Mouse (Mus musculus): ENCODE measurements around the gene Zfp329. TPM values are rescaled to one million over a fixed set of nuclear protein-coding genes. Genes with fewer than 3 reads are reported as not detected.

The Zfp329 gene
- polyA plus RNA-seq, 1 experiment from 2014 or later = 13.4 TPM

DNA sequence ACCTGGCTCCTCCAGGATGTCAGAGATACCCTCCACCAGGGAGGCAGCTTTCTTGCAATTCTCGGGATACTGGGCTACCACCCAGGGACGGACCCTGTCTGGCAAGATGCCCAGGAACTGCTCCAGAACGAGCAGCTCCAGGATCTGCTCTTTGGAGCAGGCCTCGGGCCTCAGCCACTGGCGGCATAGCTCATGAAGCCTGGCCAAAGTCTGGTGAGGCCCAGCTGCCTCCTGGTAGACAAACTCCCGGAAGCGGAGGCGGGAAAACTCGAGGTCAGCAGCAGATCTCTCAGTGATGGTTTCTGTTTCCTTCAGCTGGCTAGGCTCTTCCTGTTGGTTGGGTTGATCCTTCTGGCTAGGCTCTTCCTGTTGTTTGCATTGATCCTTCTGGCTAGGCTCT lies 44.5 kb downstream of the Zfp329 start:
- no peaks in the 10 kb centered on the region for H3K9me3 ChIP-seq (replicated peaks; ENCODE audit: control insufficient read depth, low read length)
- H3K27ac ChIP-seq (ENCODE audit: low read depth, low read length) = no peak overlapping the region
- no peaks in the 10 kb centered on the region for H3K27me3 ChIP-seq (ENCODE audit: control insufficient read depth, insufficient read depth, low read length)
- H3K36me3 ChIP-seq (ENCODE audit: control insufficient read depth, insufficient read depth, low read length) = peaks cover 21% of the 10 kb centered on the region
- no peak for ATAC-seq (replicated peaks; ENCODE audit: insufficient number of reproducible peaks, low FRiP score, low TSS enrichment)
- H3K4me1 ChIP-seq (ENCODE audit: control insufficient read depth, insufficient read depth, low read length) = no peaks in the 10 kb centered on the region
- WGBS (ENCODE audit: insufficient replicate concordance) = 82% methylated on average over 9 of the region's 9 CpGs
- no peak overlapping the region for H3K9ac ChIP-seq (ENCODE audit: low read depth, low read length)
- H3K4me2 ChIP-seq = no peak overlapping the region
- no peak overlapping the region for H3K4me3 ChIP-seq (ENCODE audit: low read depth, low read length)

Other genes starting within 250 kb of the Zfp329 start
- gene Vmn2r53, start 210.1 kb downstream of the Zfp329 start, polyA plus RNA-seq (2014; fragmentation: Nextera tagmentation; extraction: Ambion mirVana) = not detected in 2 replicates
- gene Vmn2r54, start 178.5 kb downstream of the Zfp329 start, polyA plus RNA-seq (2014; fragmentation: Nextera tagmentation; extraction: Ambion mirVana) = not detected in 2 replicates
- gene Vmn2r55, start 133.9 kb downstream of the Zfp329 start, polyA plus RNA-seq (2014; fragmentation: Nextera tagmentation; extraction: Ambion mirVana) = not detected in 2 replicates
- not detected in 2 replicates for gene Vmn2r56, start 83.9 kb downstream of the Zfp329 start, polyA plus RNA-seq (2014; fragmentation: Nextera tagmentation; extraction: Ambion mirVana)
- 8.5 and 9.1 TPM in 2 replicates for gene Zscan18, start 15.2 kb downstream of the Zfp329 start, polyA plus RNA-seq (2014; fragmentation: Nextera tagmentation; extraction: Ambion mirVana)
- 21.6 and 25.6 TPM in 2 replicates for gene Zfp110, start 15.9 kb upstream of the Zfp329 start, polyA plus RNA-seq (2014; fragmentation: Nextera tagmentation; extraction: Ambion mirVana)
- gene Zfp128, start 62.3 kb upstream of the Zfp329 start, polyA plus RNA-seq (2014; fragmentation: Nextera tagmentation; extraction: Ambion mirVana) = 2.8 and 3.6 TPM in 2 replicates
- gene Zscan22, start 79.0 kb upstream of the Zfp329 start, polyA plus RNA-seq (2014; fragmentation: Nextera tagmentation; extraction: Ambion mirVana) = 14.5 and 17.0 TPM in 2 replicates
- gene Rps5, start 103.4 kb upstream of the Zfp329 start, polyA plus RNA-seq (2014; fragmentation: Nextera tagmentation; extraction: Ambion mirVana) = 659 and 704 TPM in 2 replicates
- 0.53 and 0.65 TPM in 2 replicates for gene Rnf225, start 108.6 kb upstream of the Zfp329 start, polyA plus RNA-seq (2014; fragmentation: Nextera tagmentation; extraction: Ambion mirVana)
- 6.8 and 7.1 TPM in 2 replicates for gene Zfp324, start 147.0 kb upstream of the Zfp329 start, polyA plus RNA-seq (2014; fragmentation: Nextera tagmentation; extraction: Ambion mirVana)
- 4.3 and 5.5 TPM in 2 replicates for gene Zfp446, start 159.0 kb upstream of the Zfp329 start, polyA plus RNA-seq (2014; fragmentation: Nextera tagmentation; extraction: Ambion mirVana)
- gene Slc27a5, start 179.3 kb upstream of the Zfp329 start, polyA plus RNA-seq (2014; fragmentation: Nextera tagmentation; extraction: Ambion mirVana) = not detected in 2 replicates
- gene Trim28, start 180.3 kb upstream of the Zfp329 start, polyA plus RNA-seq (2014; fragmentation: Nextera tagmentation; extraction: Ambion mirVana) = 252 and 256 TPM in 2 replicates
- 13.6 and 16.0 TPM in 2 replicates for gene Zbtb45, start 191.2 kb upstream of the Zfp329 start, polyA plus RNA-seq (2014; fragmentation: Nextera tagmentation; extraction: Ambion mirVana)
- 148 and 149 TPM in 2 replicates for gene Chmp2a, start 215.9 kb upstream of the Zfp329 start, polyA plus RNA-seq (2014; fragmentation: Nextera tagmentation; extraction: Ambion mirVana)
- 172 and 174 TPM in 2 replicates for gene Ube2m, start 219.4 kb upstream of the Zfp329 start, polyA plus RNA-seq (2014; fragmentation: Nextera tagmentation; extraction: Ambion mirVana)
- gene Mzf1, start 235.9 kb upstream of the Zfp329 start, polyA plus RNA-seq (2014; fragmentation: Nextera tagmentation; extraction: Ambion mirVana) = 1.5 and 1.7 TPM in 2 replicates